Mouse (Mus musculus) midbrain, embryonic 13.5 days (tissue): ENCODE measurements at regions not wholly inside any gene's neighbourhood (a gene's known extent, or its start where the extent isn't known, plus 50 kb on each side); places are given as distances from the start of the nearest gene placed in this dataset.
A peak's percentile ranks its signal among the peaks of the same experiment; 100 is the strongest.

Source experiments
- ATAC-seq: fragments of 200-750 bp; cut with Nextera tagmentation; 2 replicates; pipeline ENCODE4 v1.8.0; 2017; ENCODE audit warnings: mild to moderate bottlenecking, moderate TSS enrichment, moderate library complexity
- H3K27ac ChIP-seq: fragments of 300-500 bp; sonication (generic); 2 replicates; pipeline ENCODE4 v1.5.1; 2015; ENCODE audit warnings: inconsistent platforms, mild to moderate bottlenecking, moderate library complexity
- H3K27me3 ChIP-seq: fragments of 300-500 bp; sonication (generic); 2 replicates; pipeline ENCODE4 v1.6.1; 2015; ENCODE audit warnings: mild to moderate bottlenecking, inconsistent platforms
- H3K36me3 ChIP-seq: fragments of 300-500 bp; sonication (generic); 2 replicates; pipeline ENCODE4 v1.6.1; 2015; ENCODE audit warnings: mild to moderate bottlenecking, inconsistent platforms
- H3K4me1 ChIP-seq: fragments of 300-500 bp; sonication (generic); replicated peaks from 2 replicates; pipeline ENCODE4 v1.6.1; 2015; ENCODE audit warnings: inconsistent platforms
- H3K4me2 ChIP-seq: fragments of 300-500 bp; sonication (generic); replicated peaks from 2 replicates; pipeline ENCODE4 v1.6.1; 2015; ENCODE audit warnings: moderate library complexity, mild to moderate bottlenecking, inconsistent platforms
- H3K4me3 ChIP-seq: fragments of 300-500 bp; sonication (generic); replicated peaks from 2 replicates; pipeline ENCODE4 v1.5.1; 2015; ENCODE audit warnings: mild to moderate bottlenecking, inconsistent platforms
- H3K9ac ChIP-seq: fragments of 300-500 bp; sonication (generic); replicated peaks from 2 replicates; pipeline ENCODE4 v1.6.1; 2015; ENCODE audit warnings: mild to moderate bottlenecking, inconsistent platforms
- H3K9me3 ChIP-seq: fragments of 300-500 bp; sonication (generic); 2 replicates; pipeline ENCODE4 v1.6.1; 2016; ENCODE audit warnings: mild to moderate bottlenecking, inconsistent platforms
- WGBS: fragments of 180-500 bp; shearing (Covaris S2); methylation state at CpG from one replicate; pipeline ENCODE4 v1.1.7; 2015; 5-methylcytosine and 5-hydroxymethylcytosine counted together

DNA sequence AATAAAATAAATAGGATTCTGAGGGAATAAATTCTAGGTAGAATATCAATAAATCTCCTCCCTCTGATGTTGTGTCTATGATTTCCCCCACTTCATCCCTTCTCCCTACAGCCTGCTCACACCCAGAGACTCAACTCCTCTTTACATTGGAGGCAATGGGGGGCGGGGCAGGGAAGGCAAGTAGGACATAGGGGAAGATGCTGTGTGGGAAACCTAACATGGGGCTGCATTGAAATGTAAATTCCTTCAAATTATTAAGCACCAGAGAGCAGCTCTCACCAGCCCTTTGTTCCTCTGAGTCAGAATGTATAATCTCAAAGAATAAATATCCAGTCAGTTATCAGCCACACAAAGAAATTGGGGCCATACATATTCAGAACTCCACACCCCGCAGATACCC is 91.6 kb downstream of the Nuf2 start:
- no peaks in the 10 kb centered on the region for H3K9me3 ChIP-seq
- WGBS, result 27% methylated on average over 2 of the region's 2 CpGs
- ATAC-seq, result peak; percentile 90
- no peak overlapping the region for H3K4me2 ChIP-seq
- no peak overlapping the region for H3K4me3 ChIP-seq
- H3K36me3 ChIP-seq, result no peaks in the 10 kb centered on the region
- peak overlapping the region; percentile 65 for H3K27ac ChIP-seq
- no peak overlapping the region for H3K9ac ChIP-seq
- no peaks in the 10 kb centered on the region for H3K27me3 ChIP-seq
- H3K4me1 ChIP-seq, result peaks cover 17% of the 10 kb centered on the region

DNA sequence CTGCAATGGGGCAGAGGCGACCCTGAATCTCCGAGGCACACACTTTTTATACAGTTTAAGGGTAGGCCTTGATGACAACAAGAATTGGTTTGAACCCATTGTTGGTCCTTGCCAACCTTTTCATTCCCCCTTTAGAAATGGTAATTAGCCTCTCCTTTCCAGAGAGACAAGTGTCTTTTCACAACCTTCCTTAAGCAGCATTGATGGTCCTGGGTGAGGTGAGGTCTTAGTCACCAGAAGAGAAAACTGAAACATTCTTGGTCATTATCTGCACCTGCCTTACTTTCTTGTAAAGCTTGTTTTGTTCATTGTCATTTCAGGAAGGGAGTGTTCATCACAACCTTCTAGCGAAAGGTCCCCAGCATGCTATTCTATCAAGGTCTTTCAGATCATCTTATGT is 93.3 kb downstream of the Nuf2 start:
- H3K27me3 ChIP-seq, result no peaks in the 10 kb centered on the region
- peaks cover 17% of the 10 kb centered on the region for H3K4me1 ChIP-seq
- no peak overlapping the region for H3K4me2 ChIP-seq
- H3K9ac ChIP-seq, result no peak overlapping the region
- no peaks in the 10 kb centered on the region for H3K36me3 ChIP-seq
- WGBS, result 62% methylated on average over 3 of the region's 3 CpGs
- H3K27ac ChIP-seq, result no peak overlapping the region
- no peak overlapping the region for H3K4me3 ChIP-seq
- H3K9me3 ChIP-seq, result no peaks in the 10 kb centered on the region
- ATAC-seq, result no peak

- Histone ChIP-seq H3K4me1 (no peaks in the 10 kb centered on the region), H3K27ac (no peak overlapping the region), H3K4me3 (no peak overlapping the region), H3K9me3 (no peaks in the 10 kb centered on the region), H3K9ac (no peak overlapping the region), H3K36me3 (no peaks in the 10 kb centered on the region), H3K27me3 (no peaks in the 10 kb centered on the region), H3K4me2 (no peak overlapping the region)
- no peak for ATAC-seq
- 93% methylated on average over 3 of the region's 3 CpGs for WGBS
Measured at GRCm38 (mm10) chr1:169422408-169422807, 108.9 kb downstream of the Nuf2 start.

DNA sequence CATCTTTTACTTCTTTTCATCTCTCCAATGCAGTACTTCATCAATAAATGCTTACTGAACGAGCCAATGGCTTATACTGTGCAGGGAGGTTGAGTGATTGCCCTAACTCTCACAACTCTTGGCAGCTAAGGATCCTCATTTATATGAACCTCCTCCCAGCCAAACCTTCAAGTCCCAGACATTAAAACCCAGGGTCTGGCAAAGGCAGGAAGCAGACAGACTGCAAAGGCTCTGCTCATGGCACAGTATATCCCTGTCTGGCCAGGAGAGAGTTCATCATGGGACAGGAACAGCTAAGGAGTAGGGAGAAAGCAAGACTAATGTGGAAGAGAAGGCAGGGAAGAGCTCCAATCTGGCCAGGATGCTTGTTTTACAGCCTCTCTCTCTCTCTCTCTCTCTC is 109.6 kb downstream of the Nuf2 start:
- no peak for ATAC-seq
- WGBS, result 38% methylated on average over 1 of the region's 1 CpGs

GRCm38 (mm10) chr1:169418665-169419045 is 112.6 kb downstream of the Nuf2 start:
- H3K4me3 ChIP-seq, result no peak overlapping the region
- no peaks in the 10 kb centered on the region for H3K4me1 ChIP-seq
- no peak overlapping the region for H3K4me2 ChIP-seq
- no peaks in the 10 kb centered on the region for H3K27me3 ChIP-seq
- 70% methylated on average over 4 of the region's 4 CpGs for WGBS
- H3K9me3 ChIP-seq, result no peaks in the 10 kb centered on the region
- H3K27ac ChIP-seq, result no peak overlapping the region
- peak; percentile 37; the same call in 1 of the 2 replicates for ATAC-seq
- no peak overlapping the region for H3K9ac ChIP-seq
- H3K36me3 ChIP-seq, result no peaks in the 10 kb centered on the region

More for the DNA sequence above, 109.6 kb downstream of the Nuf2 start:
- Histone ChIP-seq H3K4me2 (no peak overlapping the region), H3K36me3 (no peaks in the 10 kb centered on the region), H3K4me1 (no peaks in the 10 kb centered on the region), H3K9ac (no peak overlapping the region), H3K9me3 (no peaks in the 10 kb centered on the region), H3K4me3 (no peak overlapping the region), H3K27ac (no peak overlapping the region), H3K27me3 (no peaks in the 10 kb centered on the region)

GRCm38 (mm10) chr1:169417979-169418664 is 113.1 kb downstream of the Nuf2 start:
- no peak; the same call in 1 of the 2 replicates for ATAC-seq

GRCm38 (mm10) chr1:169416701-169417100 is 114.6 kb downstream of the Nuf2 start:
- H3K4me2 ChIP-seq, result no peak overlapping the region
- no peak overlapping the region for H3K9ac ChIP-seq
- 87% methylated on average over 1 of the region's 1 CpGs for WGBS
- no peak for ATAC-seq
- peaks cover 7% of the 10 kb centered on the region; the same call in 1 of the 2 replicates for H3K4me1 ChIP-seq
- H3K36me3 ChIP-seq, result no peaks in the 10 kb centered on the region
- no peaks in the 10 kb centered on the region for H3K27me3 ChIP-seq
- H3K4me3 ChIP-seq, result no peak overlapping the region
- no peak overlapping the region for H3K27ac ChIP-seq
- no peaks in the 10 kb centered on the region for H3K9me3 ChIP-seq

More at GRCm38 (mm10) chr1:169417979-169418664, 113.1 kb downstream of the Nuf2 start:
- Histone ChIP-seq H3K4me1 (no peaks in the 10 kb centered on the region), H3K4me2 (no peak overlapping the region), H3K9me3 (no peaks in the 10 kb centered on the region), H3K27me3 (no peaks in the 10 kb centered on the region), H3K27ac (no peak overlapping the region), H3K9ac (no peak overlapping the region), H3K36me3 (no peaks in the 10 kb centered on the region), H3K4me3 (no peak overlapping the region)
- 73% methylated on average over 10 of the region's 10 CpGs for WGBS

- Histone ChIP-seq H3K4me3 (no peak overlapping the region), H3K36me3 (no peaks in the 10 kb centered on the region), H3K4me2 (no peak overlapping the region), H3K4me1 (peaks cover 7% of the 10 kb centered on the region; the same call in 1 of the 2 replicates), H3K27me3 (no peaks in the 10 kb centered on the region), H3K27ac (no peak overlapping the region), H3K9ac (no peak overlapping the region), H3K9me3 (no peaks in the 10 kb centered on the region)
- ATAC-seq, result no peak
- 78% methylated on average over 2 of the region's 2 CpGs for WGBS
Measured at GRCm38 (mm10) chr1:169408120-169408519, 123.1 kb downstream of the Nuf2 start.

- Histone ChIP-seq H3K27me3 (no peaks in the 10 kb centered on the region), H3K9ac (no peak overlapping the region), H3K27ac (no peak overlapping the region), H3K9me3 (no peaks in the 10 kb centered on the region), H3K4me2 (no peak overlapping the region), H3K36me3 (no peaks in the 10 kb centered on the region), H3K4me3 (no peak overlapping the region), H3K4me1 (no peaks in the 10 kb centered on the region)
- 49% methylated on average over 6 of the region's 6 CpGs for WGBS
- ATAC-seq, result no peak
Measured at GRCm38 (mm10) chr1:169400841-169401240, 130.4 kb downstream of the Nuf2 start.

DNA sequence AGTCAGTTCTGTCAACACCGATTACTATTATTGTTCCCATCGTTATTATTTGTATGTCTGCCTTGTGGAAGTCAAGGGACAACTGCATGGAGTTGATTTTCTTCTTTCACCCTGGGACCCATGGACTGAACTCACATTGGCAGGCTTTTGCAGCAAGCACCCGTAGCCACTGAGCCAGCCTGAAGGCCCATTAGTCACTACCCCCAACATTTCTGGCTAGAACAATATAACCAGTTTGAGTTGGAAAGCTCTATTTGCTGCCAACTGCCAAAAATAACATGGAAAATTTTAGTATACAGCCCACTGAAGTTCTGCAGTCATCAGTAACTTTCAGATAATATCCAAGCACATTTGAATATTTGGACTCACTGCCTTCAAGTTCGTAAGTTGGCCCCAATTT is 133.9 kb downstream of the Nuf2 start:
- no peak overlapping the region for H3K4me2 ChIP-seq

DNA sequence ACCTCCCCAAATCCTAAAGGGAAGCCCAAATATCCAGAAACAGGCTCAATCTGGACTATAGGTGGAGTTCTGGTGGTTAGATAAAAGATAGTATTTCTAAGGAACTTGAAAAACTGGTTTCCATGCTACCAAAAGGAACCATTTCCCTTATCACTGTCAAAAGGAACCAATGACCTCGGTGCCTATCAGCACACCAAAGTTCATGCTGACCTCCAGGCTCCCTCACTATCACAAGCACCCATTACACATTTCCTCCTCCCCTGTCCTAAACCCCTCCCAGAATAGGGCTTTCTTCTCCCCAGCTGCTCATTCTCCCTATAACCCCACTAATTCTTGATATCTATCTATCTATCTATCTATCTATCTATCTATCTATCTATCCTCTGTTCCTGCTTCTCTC is 144.2 kb downstream of the Nuf2 start:
- no peak overlapping the region for H3K4me2 ChIP-seq
- H3K27me3 ChIP-seq, result no peaks in the 10 kb centered on the region
- 80% methylated on average over 1 of the region's 1 CpGs for WGBS
- H3K36me3 ChIP-seq, result no peaks in the 10 kb centered on the region
- no peak overlapping the region for H3K4me3 ChIP-seq
- no peak overlapping the region for H3K27ac ChIP-seq
- no peak for ATAC-seq
- peaks cover 16% of the 10 kb centered on the region for H3K4me1 ChIP-seq
- no peak overlapping the region for H3K9ac ChIP-seq
- no peaks in the 10 kb centered on the region for H3K9me3 ChIP-seq

More for the DNA sequence above, 133.9 kb downstream of the Nuf2 start:
- H3K36me3 ChIP-seq, result no peaks in the 10 kb centered on the region
- no peak overlapping the region for H3K9ac ChIP-seq
- H3K9me3 ChIP-seq, result no peaks in the 10 kb centered on the region
- no peaks in the 10 kb centered on the region for H3K4me1 ChIP-seq
- ATAC-seq, result no peak
- WGBS, result 96% methylated on average over 4 of the region's 4 CpGs
- no peak overlapping the region for H3K27ac ChIP-seq
- no peak overlapping the region for H3K4me3 ChIP-seq
- H3K27me3 ChIP-seq, result no peaks in the 10 kb centered on the region

DNA sequence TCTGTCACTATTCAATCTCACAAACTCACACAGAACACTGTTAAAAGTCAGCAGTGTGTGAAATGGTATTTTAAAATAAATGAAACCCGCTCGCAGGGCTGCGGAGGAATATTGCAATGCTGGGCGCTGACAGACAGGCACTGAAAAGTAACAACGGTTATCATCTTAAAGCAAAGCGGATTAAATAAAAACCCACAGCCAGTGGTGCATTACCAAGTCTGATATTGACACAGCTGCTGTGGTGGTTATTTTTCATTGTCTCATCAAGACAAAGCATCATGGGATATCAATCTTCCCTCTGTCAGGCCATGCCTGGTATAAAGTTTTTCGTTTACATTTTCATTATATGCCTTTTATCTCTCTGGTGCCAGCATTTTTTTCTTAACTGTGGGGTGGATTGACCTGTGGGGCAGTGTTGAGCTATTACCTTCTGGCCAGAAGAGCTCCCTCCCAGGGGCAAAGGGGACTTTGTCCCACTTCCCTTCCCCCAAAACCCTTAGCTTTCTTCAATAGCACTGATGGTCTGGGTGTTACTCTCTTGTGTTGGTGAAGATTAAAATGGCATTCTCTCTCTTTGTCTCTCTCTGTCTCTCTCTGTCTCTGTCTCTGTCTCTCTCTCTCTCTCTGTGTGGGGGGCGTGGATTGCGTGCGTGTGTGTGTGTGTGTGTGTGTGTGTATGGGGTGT is 145.4 kb downstream of the Nuf2 start:
- WGBS, result 62% methylated on average over 10 of the region's 10 CpGs
- peak overlapping the region; percentile 51; the same call in 1 of the 2 replicates for H3K27ac ChIP-seq
- H3K4me2 ChIP-seq, result no peak overlapping the region
- ATAC-seq, result peak; percentile 76
- H3K9me3 ChIP-seq, result no peaks in the 10 kb centered on the region
- no peaks in the 10 kb centered on the region for H3K27me3 ChIP-seq
- no peak overlapping the region for H3K4me3 ChIP-seq
- H3K36me3 ChIP-seq, result no peaks in the 10 kb centered on the region
- H3K4me1 ChIP-seq, result peaks cover 16% of the 10 kb centered on the region
- no peak overlapping the region for H3K9ac ChIP-seq
